Mouse (Mus musculus): ENCODE results near the gene Ccdc188. TPM values are rescaled to one million over a fixed set of nuclear protein-coding genes. Genes with fewer than 3 reads are reported as not detected.
A peak's percentile ranks its signal among the peaks of the same experiment; 100 is the strongest.

Gene Ccdc188
- polyA plus RNA-seq, 1 experiment: not detected

DNA sequence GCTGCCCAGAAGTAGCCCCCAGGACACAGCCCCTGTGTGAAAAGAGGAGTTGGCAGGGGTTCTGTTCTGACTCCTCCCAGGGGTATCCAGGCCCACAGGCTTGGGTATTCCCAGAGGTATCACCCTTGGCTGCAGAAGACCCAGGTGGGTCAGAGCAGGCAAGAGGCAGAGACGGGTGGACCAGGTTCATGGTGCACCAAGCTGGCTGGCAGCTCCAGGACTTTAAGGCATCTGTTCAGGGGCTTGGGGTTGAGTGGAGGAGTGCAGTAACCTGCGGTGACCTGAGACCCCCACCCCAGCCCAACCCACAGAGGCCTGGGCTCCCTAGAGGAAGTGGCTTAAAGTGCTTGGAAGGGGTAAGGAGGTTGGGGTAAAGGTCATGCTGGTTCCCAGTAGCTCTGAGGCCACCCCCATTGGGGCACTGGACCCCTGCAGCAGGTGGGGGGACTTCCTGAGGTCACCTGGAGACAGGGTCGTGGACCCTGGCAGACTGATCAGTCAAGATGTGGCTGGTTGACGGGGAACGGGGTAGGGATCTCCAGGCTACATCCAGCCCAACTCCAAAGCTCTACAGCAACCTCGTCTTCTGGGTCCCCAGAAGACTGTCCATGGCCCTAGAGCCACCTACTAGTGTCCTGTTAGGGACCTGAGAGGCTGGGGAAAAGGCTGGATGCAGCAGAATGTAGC lies 3.3 kb downstream of the Ccdc188 start:
- TF ChIP-seq EP300 (IDR thresholded peaks at IDR 0.05; ENCODE audit: insufficient read depth, low read depth, low read length): no peak
- no peak for TF ChIP-seq CTCF (IDR thresholded peaks at IDR 0.05; ENCODE audit: low read depth, low read length)
- no peak for TF ChIP-seq POLR2A (IDR thresholded peaks at IDR 0.05; ENCODE audit: insufficient read depth, low read length)

DNA sequence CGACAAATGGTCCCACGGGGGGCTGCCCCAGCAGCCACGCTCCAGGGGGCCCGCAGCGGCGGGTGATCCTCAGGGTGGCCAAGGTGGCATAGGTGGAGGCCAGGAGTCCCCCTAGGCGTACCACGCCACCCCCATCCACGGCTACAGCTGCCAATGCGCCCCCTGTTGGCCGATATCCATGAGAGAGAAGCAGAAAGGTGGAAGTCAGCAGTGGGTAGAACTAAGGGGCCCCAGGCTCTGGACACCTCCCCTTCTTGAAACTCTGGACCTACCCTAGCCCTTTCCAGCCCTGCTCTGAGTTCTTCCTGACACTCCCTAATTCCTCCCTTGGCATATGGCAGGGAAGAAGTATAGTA lies 3.8 kb downstream of the Ccdc188 start:
- TF ChIP-seq EP300 (IDR thresholded peaks at IDR 0.05; ENCODE audit: insufficient read depth, low read depth, low read length) (no peak), CTCF (IDR thresholded peaks at IDR 0.05; ENCODE audit: low read depth, low read length) (peak; percentile 34), POLR2A (IDR thresholded peaks at IDR 0.05; ENCODE audit: insufficient read depth, low read length) (no peak)
- Histone ChIP-seq H3K4me3 (ENCODE audit: low read depth, low read length) (no peak overlapping the region), H3K36me3 (ENCODE audit: control insufficient read depth, insufficient read depth, low read length, poor library complexity, severe bottlenecking) (no peaks in the 10 kb centered on the region), H3K9ac (ENCODE audit: low read depth, poor library complexity, severe bottlenecking) (no peak overlapping the region), H3K9me3 (replicated peaks; ENCODE audit: control insufficient read depth, insufficient read depth, low read length, poor library complexity, severe bottlenecking) (no peaks in the 10 kb centered on the region), H3K27me3 (ENCODE audit: control insufficient read depth, insufficient read depth, low read length, poor library complexity, severe bottlenecking) (no peaks in the 10 kb centered on the region), H3K4me1 (ENCODE audit: control insufficient read depth, insufficient read depth, low read length) (no peaks in the 10 kb centered on the region), H3K27ac (ENCODE audit: insufficient read depth, low read length) (no peak overlapping the region)

More for the DNA sequence above, 3.3 kb downstream of the Ccdc188 start:
- Histone ChIP-seq H3K4me1 (ENCODE audit: control insufficient read depth, insufficient read depth, low read length) (no peaks in the 10 kb centered on the region), H3K9ac (ENCODE audit: low read depth, poor library complexity, severe bottlenecking) (no peak overlapping the region), H3K27me3 (ENCODE audit: control insufficient read depth, insufficient read depth, low read length, poor library complexity, severe bottlenecking) (no peaks in the 10 kb centered on the region), H3K4me3 (ENCODE audit: low read depth, low read length) (no peak overlapping the region), H3K36me3 (ENCODE audit: control insufficient read depth, insufficient read depth, low read length, poor library complexity, severe bottlenecking) (no peaks in the 10 kb centered on the region), H3K27ac (ENCODE audit: insufficient read depth, low read length) (no peak overlapping the region), H3K9me3 (replicated peaks; ENCODE audit: control insufficient read depth, insufficient read depth, low read length, poor library complexity, severe bottlenecking) (no peaks in the 10 kb centered on the region)

DNA sequence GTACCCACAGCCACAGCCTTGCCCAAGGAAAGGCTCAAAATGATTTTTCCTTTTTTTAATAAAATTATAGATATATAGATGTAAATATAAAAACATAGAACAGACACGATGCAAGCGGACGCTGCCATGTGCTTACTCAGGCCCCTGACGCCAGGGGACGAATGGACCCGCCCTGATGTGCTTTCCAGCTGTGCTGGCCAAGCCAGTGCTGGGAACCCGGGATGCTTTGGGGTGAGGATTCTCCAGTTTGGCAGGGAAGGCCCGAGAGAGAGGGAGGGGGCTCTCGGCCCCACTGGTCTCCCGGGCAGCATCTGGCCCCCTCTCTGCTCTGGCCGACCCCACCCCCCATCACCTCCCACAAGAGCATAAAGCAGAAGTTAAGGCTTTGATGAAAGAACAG lies 4.5 kb downstream of the Ccdc188 start:
- Histone ChIP-seq H3K4me1 (ENCODE audit: control insufficient read depth, insufficient read depth, low read length) (no peaks in the 10 kb centered on the region), H3K9ac (ENCODE audit: low read depth, poor library complexity, severe bottlenecking) (no peak overlapping the region), H3K36me3 (ENCODE audit: control insufficient read depth, insufficient read depth, low read length, poor library complexity, severe bottlenecking) (no peaks in the 10 kb centered on the region), H3K9me3 (replicated peaks; ENCODE audit: control insufficient read depth, insufficient read depth, low read length, poor library complexity, severe bottlenecking) (no peaks in the 10 kb centered on the region), H3K27ac (ENCODE audit: insufficient read depth, low read length) (no peak overlapping the region), H3K27me3 (ENCODE audit: control insufficient read depth, insufficient read depth, low read length, poor library complexity, severe bottlenecking) (no peaks in the 10 kb centered on the region), H3K4me3 (ENCODE audit: low read depth, low read length) (no peak overlapping the region)
- TF ChIP-seq EP300 (IDR thresholded peaks at IDR 0.05; ENCODE audit: insufficient read depth, low read depth, low read length): no peak
- TF ChIP-seq POLR2A (IDR thresholded peaks at IDR 0.05; ENCODE audit: insufficient read depth, low read length): no peak

DNA sequence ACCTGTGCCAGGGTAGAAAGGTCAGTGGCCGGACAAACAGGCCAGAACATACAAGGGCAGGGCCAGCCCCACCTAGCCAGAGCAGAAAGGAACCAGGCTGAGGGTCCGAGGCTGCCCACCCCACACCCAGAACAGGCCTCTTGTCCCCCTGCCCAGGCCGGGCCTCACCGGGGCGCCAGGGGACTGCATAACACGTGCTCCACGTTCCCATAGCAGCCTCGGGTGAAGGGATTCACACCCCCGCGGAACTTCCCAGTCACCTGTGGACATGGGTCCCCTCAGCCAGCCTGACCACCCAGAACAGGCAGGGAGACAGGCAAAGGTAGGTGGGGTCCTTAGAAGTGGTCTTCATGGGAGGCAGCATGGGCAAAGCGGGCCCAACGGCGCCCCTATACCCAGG lies 9.5 kb downstream of the Ccdc188 start:
- no peak overlapping the region for H3K9ac ChIP-seq (ENCODE audit: low read depth, poor library complexity, severe bottlenecking)
- H3K36me3 ChIP-seq (ENCODE audit: control insufficient read depth, insufficient read depth, low read length, poor library complexity, severe bottlenecking): no peaks in the 10 kb centered on the region
- no peak overlapping the region for H3K4me3 ChIP-seq (ENCODE audit: low read depth, low read length)
- H3K27ac ChIP-seq (ENCODE audit: insufficient read depth, low read length): no peak overlapping the region
- H3K9me3 ChIP-seq (replicated peaks; ENCODE audit: control insufficient read depth, insufficient read depth, low read length, poor library complexity, severe bottlenecking): no peaks in the 10 kb centered on the region
- H3K4me1 ChIP-seq (ENCODE audit: control insufficient read depth, insufficient read depth, low read length): no peaks in the 10 kb centered on the region
- TF ChIP-seq EP300 (IDR thresholded peaks at IDR 0.05; ENCODE audit: insufficient read depth, low read depth, low read length) (no peak), POLR2A (IDR thresholded peaks at IDR 0.05; ENCODE audit: insufficient read depth, low read length) (no peak), CTCF (IDR thresholded peaks at IDR 0.05; ENCODE audit: low read depth, low read length) (no peak)
- H3K27me3 ChIP-seq (ENCODE audit: control insufficient read depth, insufficient read depth, low read length, poor library complexity, severe bottlenecking): no peaks in the 10 kb centered on the region

DNA sequence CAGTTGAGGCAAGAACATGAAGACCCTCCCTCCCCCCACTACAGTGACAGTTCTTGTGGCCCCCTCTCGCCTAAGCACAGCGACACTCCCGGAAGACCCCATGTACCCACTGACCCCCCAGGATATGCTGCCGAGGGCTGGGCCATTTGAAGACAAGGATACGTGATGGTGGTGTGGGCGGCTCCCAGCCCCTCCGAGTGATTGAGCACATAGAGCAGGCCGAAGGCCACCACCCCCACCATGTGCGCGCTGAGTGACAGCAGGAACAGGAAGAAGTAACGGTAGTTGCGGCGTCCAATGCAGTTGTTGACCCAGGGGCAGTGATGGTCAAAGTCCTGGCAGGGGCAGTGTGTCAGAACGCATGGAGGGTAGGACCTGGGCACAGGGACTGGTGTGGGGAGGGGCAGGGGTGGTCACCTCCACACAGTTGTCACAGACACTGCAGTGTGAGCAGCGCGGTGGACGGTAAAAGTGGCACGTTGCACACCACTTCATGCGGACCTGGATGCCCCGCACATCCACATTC lies 10.3 kb downstream of the Ccdc188 start:
- H3K4me3 ChIP-seq (ENCODE audit: low read depth, low read length): no peak overlapping the region
- H3K4me1 ChIP-seq (ENCODE audit: control insufficient read depth, insufficient read depth, low read length): no peaks in the 10 kb centered on the region
- H3K27me3 ChIP-seq (ENCODE audit: control insufficient read depth, insufficient read depth, low read length, poor library complexity, severe bottlenecking): no peaks in the 10 kb centered on the region
- no peak overlapping the region for H3K27ac ChIP-seq (ENCODE audit: insufficient read depth, low read length)
- TF ChIP-seq POLR2A (IDR thresholded peaks at IDR 0.05; ENCODE audit: insufficient read depth, low read length): no peak
- no peak for TF ChIP-seq EP300 (IDR thresholded peaks at IDR 0.05; ENCODE audit: insufficient read depth, low read depth, low read length)
- TF ChIP-seq CTCF (IDR thresholded peaks at IDR 0.05; ENCODE audit: low read depth, low read length): no peak
- H3K36me3 ChIP-seq (ENCODE audit: control insufficient read depth, insufficient read depth, low read length, poor library complexity, severe bottlenecking): no peaks in the 10 kb centered on the region
- no peak overlapping the region for H3K9ac ChIP-seq (ENCODE audit: low read depth, poor library complexity, severe bottlenecking)
- H3K9me3 ChIP-seq (replicated peaks; ENCODE audit: control insufficient read depth, insufficient read depth, low read length, poor library complexity, severe bottlenecking): no peaks in the 10 kb centered on the region

DNA sequence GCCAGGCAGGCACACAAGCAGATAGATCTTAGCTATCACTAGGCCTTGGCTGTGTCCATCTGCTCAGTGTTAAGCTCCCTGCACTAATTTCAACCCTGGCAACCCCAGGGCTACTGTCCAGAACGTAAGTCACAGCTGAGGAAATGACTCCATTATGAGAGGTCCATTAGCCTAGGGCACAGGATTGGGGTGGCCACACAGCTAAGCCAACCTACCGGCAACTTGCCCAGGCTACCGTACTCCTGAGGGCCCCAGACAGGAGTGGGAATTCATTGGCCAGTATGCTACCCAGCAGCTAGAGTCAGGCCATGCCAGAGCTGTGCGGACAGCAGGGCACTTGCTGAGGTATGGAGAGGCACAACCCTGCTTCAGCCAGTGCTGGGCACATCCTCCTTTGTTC lies 11.2 kb downstream of the Ccdc188 start:
- Histone ChIP-seq H3K27me3 (ENCODE audit: control insufficient read depth, insufficient read depth, low read length, poor library complexity, severe bottlenecking) (no peaks in the 10 kb centered on the region), H3K27ac (ENCODE audit: insufficient read depth, low read length) (no peak overlapping the region), H3K4me1 (ENCODE audit: control insufficient read depth, insufficient read depth, low read length) (no peaks in the 10 kb centered on the region), H3K4me3 (ENCODE audit: low read depth, low read length) (no peak overlapping the region), H3K9me3 (replicated peaks; ENCODE audit: control insufficient read depth, insufficient read depth, low read length, poor library complexity, severe bottlenecking) (no peaks in the 10 kb centered on the region), H3K36me3 (ENCODE audit: control insufficient read depth, insufficient read depth, low read length, poor library complexity, severe bottlenecking) (no peaks in the 10 kb centered on the region), H3K9ac (ENCODE audit: low read depth, poor library complexity, severe bottlenecking) (no peak overlapping the region)
- TF ChIP-seq CTCF (IDR thresholded peaks at IDR 0.05; ENCODE audit: low read depth, low read length): no peak

Measured in ES-Bruce4 (cell line).